Mouse (Mus musculus): ENCODE measurements around the gene Sult5a1. TPM values are rescaled to one million over a fixed set of nuclear protein-coding genes. Genes with fewer than 3 reads are reported as not detected.
A peak's percentile ranks its signal among the peaks of the same experiment; 100 is the strongest.

The Sult5a1 gene
- polyA plus RNA-seq, 1 experiment from 2014 or later: 37.6 TPM

DNA sequence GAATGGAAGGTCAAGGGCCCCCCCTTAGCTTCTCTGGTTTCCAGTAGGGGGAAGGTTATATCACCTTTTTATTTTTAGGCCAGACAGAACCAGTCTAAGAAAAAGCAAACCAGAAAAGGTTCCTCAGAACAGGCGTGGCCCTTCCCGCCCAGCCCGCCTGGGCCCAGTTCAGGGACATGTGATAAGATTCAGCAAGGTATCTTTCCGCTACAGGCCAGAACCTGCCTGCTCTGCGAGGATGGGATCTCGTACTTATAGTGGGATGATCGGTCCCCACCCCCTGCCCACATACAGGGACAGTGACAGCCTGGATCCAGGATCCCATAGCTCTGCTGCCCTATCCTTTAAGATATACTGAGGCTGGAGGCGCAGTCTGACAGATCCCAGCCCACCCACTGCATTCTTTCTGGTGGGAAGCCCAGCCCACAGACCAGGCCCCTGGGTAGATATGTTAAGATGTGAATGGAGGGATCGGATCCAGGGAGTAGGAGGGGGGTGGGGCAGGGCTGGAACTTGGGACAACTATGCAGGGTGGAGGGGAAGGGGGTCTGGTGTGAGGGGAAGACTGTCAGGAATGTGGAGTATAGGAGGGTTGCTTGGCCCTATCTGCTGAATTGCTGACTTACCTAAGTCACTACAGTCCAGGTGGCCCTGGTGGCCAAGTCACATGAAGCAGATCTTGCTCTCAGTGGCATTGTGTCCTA, 1.9 kb downstream of the Sult5a1 start:
- H3K27me3 ChIP-seq: no peaks in the 10 kb centered on the region
- H3K27ac ChIP-seq: peak overlapping the region; percentile 48
- no peaks in the 10 kb centered on the region for H3K9me3 ChIP-seq
- H3K9ac ChIP-seq: no peak overlapping the region
- no peak overlapping the region for H3K4me3 ChIP-seq
- ATAC-seq (ENCODE audit: insufficient number of reproducible peaks, insufficient read depth, low FRiP score, low TSS enrichment, low read depth): 0 out of 2 replicates have a peak, but pooled peaks have one; percentile 32
- no peak overlapping the region for H3K4me2 ChIP-seq
- peaks cover 38% of the 10 kb centered on the region for H3K4me1 ChIP-seq
- no peaks in the 10 kb centered on the region for H3K36me3 ChIP-seq
- WGBS: 67% methylated on average over 9 of the region's 9 CpGs

DNA sequence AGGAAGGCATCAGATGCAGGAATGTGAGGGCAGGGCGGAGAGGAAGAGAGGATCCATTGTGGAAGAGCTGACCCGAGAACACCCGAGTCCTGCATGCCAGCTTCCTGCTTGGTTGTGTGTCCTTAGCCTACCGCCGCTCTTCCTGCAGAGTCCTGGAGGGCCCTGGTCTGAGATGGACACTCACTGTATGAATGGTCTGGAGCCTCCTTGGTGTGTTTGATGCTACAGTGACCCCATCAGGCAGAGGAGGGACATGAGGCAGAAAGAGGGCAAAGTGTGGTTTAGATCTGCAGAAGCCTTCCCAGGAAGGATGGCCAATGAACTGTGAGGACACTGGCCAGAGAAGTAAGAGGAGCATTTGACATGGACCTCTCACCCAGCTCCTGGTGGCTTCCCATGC, 2.9 kb downstream of the Sult5a1 start:
- Histone ChIP-seq H3K9me3 (no peaks in the 10 kb centered on the region), H3K36me3 (no peaks in the 10 kb centered on the region), H3K27me3 (no peaks in the 10 kb centered on the region), H3K9ac (no peak overlapping the region), H3K4me3 (no peak overlapping the region), H3K4me2 (no peak overlapping the region), H3K27ac (no peak overlapping the region), H3K4me1 (peaks cover 43% of the 10 kb centered on the region)
- ATAC-seq (ENCODE audit: insufficient number of reproducible peaks, insufficient read depth, low FRiP score, low TSS enrichment, low read depth): no peak
- 64% methylated on average over 5 of the region's 5 CpGs for whole genome bisulfite sequencing

DNA sequence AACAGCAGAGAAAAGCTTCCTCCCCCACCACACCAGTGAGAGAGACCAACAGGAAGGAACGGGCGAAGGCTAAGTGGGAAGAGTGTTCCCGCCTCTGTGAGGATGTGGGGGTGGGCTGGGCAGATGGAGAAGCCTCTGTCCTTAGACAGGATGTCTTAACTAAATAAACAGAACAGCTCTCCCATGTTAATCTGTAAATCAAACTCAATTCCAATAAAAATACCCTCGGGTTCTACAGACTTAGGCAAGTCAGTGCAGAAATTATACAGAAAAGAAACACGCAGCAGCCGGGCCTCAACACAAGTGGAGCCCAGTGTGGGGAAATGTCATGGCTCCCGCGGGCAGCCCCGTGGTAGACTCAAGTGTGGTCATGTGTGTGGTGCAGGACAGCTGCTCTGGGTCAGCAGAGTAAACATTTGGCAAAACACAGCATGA, 7.4 kb downstream of the Sult5a1 start:
- H3K27ac ChIP-seq: no peak overlapping the region
- no peak for ATAC-seq (ENCODE audit: insufficient number of reproducible peaks, insufficient read depth, low FRiP score, low TSS enrichment, low read depth)
- H3K27me3 ChIP-seq: no peaks in the 10 kb centered on the region
- no peak overlapping the region for H3K9ac ChIP-seq
- peaks cover 18% of the 10 kb centered on the region for H3K4me1 ChIP-seq
- no peak overlapping the region for H3K4me2 ChIP-seq
- no peaks in the 10 kb centered on the region for H3K36me3 ChIP-seq
- 48% methylated on average over 9 of the region's 9 CpGs for WGBS
- no peak overlapping the region for H3K4me3 ChIP-seq
- no peaks in the 10 kb centered on the region for H3K9me3 ChIP-seq

DNA sequence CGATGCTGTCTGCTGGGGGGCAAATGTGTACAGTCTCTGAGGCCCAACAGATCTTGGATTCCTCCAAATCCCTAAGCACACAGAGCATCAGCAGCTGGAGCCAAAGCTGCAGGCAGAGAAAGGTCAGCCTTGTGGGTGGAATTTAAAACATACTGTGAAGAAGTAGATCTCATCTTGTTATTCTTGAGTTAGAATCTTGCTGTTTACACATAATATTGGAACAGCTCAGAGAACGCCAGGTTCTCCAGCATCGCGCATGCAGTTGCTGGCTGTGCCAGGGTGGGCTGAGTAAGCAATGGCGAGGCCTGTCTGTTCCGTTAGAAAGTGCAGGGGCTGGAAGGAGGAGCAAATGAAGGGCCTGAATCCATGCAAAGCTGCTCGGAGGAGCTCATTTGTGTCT, 11.7 kb downstream of the Sult5a1 start:
- H3K27ac ChIP-seq: peak overlapping the region; percentile 62
- no peaks in the 10 kb centered on the region for H3K36me3 ChIP-seq
- H3K4me3 ChIP-seq: no peak overlapping the region
- no peaks in the 10 kb centered on the region for H3K27me3 ChIP-seq
- H3K9ac ChIP-seq: no peak overlapping the region
- WGBS: 64% methylated on average over 7 of the region's 7 CpGs
- peaks cover 23% of the 10 kb centered on the region for H3K4me1 ChIP-seq
- no peak for ATAC-seq (ENCODE audit: insufficient number of reproducible peaks, insufficient read depth, low FRiP score, low TSS enrichment, low read depth)
- no peak overlapping the region for H3K4me2 ChIP-seq
- no peaks in the 10 kb centered on the region for H3K9me3 ChIP-seq

DNA sequence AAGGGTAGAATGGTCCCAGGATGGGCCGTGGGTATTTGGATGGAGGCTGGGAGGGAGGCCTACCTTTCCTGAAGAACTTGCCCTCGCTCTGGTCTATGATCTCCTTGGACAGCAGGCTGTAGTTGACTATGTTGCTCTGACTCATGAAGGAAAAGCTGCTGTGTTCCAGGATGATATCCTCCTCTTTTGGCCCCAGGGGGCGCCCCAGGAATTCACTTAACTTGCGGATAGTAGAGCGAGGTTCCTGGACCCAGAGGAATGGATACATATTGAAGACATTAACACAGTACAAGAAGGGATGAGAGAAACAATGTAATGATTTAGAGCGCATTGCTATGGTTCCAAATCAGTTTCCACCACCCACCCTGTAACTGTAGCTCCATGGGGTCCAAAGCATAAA, 12.8 kb downstream of the Sult5a1 start:
- Histone ChIP-seq H3K27ac (peak overlapping the region; percentile 60; the same call in 1 of the 2 replicates), H3K9ac (no peak overlapping the region), H3K36me3 (no peaks in the 10 kb centered on the region), H3K9me3 (no peaks in the 10 kb centered on the region), H3K4me3 (no peak overlapping the region), H3K27me3 (no peaks in the 10 kb centered on the region), H3K4me1 (peaks cover 18% of the 10 kb centered on the region), H3K4me2 (no peak overlapping the region)
- WGBS: 39% methylated on average over 6 of the region's 6 CpGs
- no peak for ATAC-seq (ENCODE audit: insufficient number of reproducible peaks, insufficient read depth, low FRiP score, low TSS enrichment, low read depth)

DNA sequence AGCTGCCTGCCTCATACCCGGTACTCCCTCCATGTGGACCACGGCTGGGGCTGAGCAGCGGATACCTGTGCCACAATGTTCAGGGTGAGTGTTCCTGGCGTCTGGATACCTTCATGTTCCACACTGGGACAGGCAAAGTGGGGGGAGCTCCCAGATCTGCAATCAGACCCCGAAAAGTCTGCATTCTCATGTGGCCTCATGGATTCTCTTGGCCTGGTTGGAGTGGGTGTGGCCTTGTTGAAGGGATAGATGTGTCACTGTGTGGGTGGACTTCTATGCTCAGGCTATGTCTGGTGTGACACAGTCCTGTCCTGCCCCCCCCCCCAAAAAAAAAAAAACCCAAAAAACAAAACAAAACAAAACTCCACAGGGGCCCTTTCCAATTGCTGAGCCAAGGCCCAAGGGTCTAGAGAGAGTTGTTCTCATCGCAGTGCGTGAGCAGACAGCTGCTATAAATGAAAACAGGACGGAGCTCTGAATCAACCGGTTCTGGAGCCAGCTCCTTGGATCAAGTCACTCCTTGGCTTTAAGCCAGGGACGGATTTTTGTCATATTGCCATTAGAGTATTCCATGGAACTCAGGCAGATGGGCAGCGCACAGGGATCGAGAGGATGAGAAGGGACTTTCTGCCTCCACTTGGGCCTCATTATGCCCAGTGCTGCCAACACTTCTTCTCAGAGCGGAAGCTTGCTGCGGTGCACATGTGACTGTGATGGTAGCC, 16.2 kb downstream of the Sult5a1 start:
- H3K4me1 ChIP-seq: peaks cover 37% of the 10 kb centered on the region
- no peak overlapping the region for H3K4me2 ChIP-seq
- no peaks in the 10 kb centered on the region for H3K36me3 ChIP-seq
- peak overlapping the region; percentile 88 for H3K27ac ChIP-seq
- no peaks in the 10 kb centered on the region for H3K27me3 ChIP-seq
- H3K9me3 ChIP-seq: no peaks in the 10 kb centered on the region
- no peak for ATAC-seq (ENCODE audit: insufficient number of reproducible peaks, insufficient read depth, low FRiP score, low TSS enrichment, low read depth)
- no peak overlapping the region for H3K9ac ChIP-seq
- WGBS: 48% methylated on average over 14 of the region's 14 CpGs
- no peak overlapping the region for H3K4me3 ChIP-seq

DNA sequence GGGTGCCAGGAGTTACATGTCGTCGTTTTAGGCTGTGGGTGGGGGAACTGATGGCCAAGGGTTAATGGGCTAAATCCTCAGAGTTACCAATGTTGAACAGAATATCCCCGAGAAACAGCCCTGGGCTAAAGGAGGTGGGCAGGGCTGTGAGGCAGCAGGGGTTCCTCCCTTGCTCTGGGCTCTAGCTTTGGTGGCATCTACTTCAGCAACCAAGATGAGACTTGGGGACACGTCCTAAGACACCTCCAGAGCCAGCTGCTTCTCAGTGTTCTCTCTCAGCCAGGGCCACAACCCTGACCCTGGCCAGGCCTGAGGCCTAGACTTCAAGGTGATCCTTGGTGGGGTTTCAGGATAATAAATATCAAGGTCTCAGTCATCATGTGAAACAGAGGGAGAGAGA, 19.4 kb downstream of the Sult5a1 start:
- 59% methylated on average over 4 of the region's 4 CpGs for WGBS
- H3K9ac ChIP-seq: no peak overlapping the region
- no peak overlapping the region for H3K4me2 ChIP-seq
- no peak for ATAC-seq (ENCODE audit: insufficient number of reproducible peaks, insufficient read depth, low FRiP score, low TSS enrichment, low read depth)
- H3K4me1 ChIP-seq: peaks cover 39% of the 10 kb centered on the region
- H3K9me3 ChIP-seq: no peaks in the 10 kb centered on the region
- H3K36me3 ChIP-seq: no peaks in the 10 kb centered on the region
- no peak overlapping the region for H3K4me3 ChIP-seq
- peak overlapping the region; percentile 82 for H3K27ac ChIP-seq
- H3K27me3 ChIP-seq: no peaks in the 10 kb centered on the region

DNA sequence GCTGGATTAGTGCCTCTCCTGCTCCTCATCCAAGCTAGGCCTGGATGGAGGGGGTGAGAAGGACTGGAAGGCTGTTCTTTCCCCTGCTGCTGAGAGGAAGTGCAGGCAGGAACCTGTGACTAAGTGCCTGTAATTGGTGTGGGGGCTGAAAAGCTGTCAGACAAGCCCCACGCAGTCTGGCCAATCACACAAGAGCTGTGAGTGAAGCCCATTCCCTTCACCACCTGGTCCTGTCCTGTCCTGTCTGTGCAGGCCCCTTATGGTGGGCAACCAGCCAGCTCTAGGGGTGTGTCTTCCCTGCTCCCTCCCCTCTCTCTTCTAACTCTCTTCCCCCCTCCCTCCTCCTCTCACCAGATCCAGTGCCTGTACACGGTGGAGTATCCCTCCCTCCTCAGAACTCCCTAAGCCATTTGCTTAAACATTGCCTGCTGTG, 20.5 kb downstream of the Sult5a1 start:
- whole genome bisulfite sequencing: 11% methylated on average over 2 of the region's 2 CpGs
- Histone ChIP-seq H3K27me3 (no peaks in the 10 kb centered on the region), H3K9ac (peak overlapping the region; percentile 53; the same call in 1 of the 2 replicates), H3K4me3 (no peak overlapping the region), H3K4me1 (peaks cover 39% of the 10 kb centered on the region), H3K9me3 (0 out of 2 replicates have a peak, but pooled peaks cover 2% of the 10 kb centered on the region), H3K36me3 (no peaks in the 10 kb centered on the region), H3K27ac (peak overlapping the region; percentile 82), H3K4me2 (no peak overlapping the region)
- ATAC-seq (ENCODE audit: insufficient number of reproducible peaks, insufficient read depth, low FRiP score, low TSS enrichment, low read depth): peak; percentile 86

DNA sequence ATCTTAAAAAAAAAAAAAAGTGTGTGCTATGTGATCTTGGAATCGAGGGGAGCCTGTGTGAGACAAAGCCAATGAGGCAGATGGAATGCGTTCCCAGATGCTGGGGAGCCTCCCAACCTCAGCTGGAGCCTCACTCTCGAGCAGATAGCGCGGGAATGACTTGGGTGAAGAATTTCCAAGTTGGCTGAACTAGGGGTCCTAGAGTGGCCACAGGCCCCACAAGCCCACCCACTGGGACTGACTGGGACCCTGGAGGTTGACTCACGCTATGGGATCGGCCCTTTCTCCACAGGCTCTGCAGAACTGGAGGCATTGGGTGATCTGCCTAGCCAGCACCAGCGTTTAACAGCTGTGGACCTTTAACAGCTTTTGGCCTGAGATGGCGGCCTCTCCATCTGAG, 21.8 kb downstream of the Sult5a1 start:
- Histone ChIP-seq H3K36me3 (no peaks in the 10 kb centered on the region), H3K9ac (no peak overlapping the region), H3K4me2 (no peak overlapping the region), H3K9me3 (0 out of 2 replicates have a peak, but pooled peaks cover 2% of the 10 kb centered on the region), H3K4me1 (peaks cover 28% of the 10 kb centered on the region), H3K27ac (peak overlapping the region; percentile 28; the same call in 1 of the 2 replicates), H3K4me3 (no peak overlapping the region), H3K27me3 (no peaks in the 10 kb centered on the region)
- no peak for ATAC-seq (ENCODE audit: insufficient number of reproducible peaks, insufficient read depth, low FRiP score, low TSS enrichment, low read depth)
- WGBS: 73% methylated on average over 9 of the region's 9 CpGs

DNA sequence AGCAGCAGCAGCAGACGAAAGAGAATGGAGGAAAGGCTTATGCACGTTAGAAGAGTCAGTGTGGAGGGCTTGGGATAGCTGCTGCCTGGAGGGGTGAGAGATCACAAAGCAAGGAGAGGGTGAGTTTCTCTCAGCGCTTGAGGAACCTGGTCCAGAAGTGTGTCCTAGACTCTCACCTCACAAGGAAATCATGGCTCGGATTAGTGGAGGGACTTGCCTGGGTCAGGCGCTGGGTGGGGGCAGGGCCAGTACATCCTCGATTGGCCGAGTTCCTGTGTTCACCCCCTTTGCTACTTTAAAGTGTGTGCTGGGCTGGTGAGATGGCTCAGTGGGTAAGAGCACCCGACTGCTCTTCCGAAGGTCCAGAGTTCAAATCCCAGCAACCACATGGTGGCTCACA, 22.3 kb downstream of the Sult5a1 start:
- Histone ChIP-seq H3K4me2 (no peak overlapping the region), H3K9me3 (0 out of 2 replicates have a peak, but pooled peaks cover 2% of the 10 kb centered on the region), H3K4me3 (no peak overlapping the region), H3K9ac (no peak overlapping the region), H3K27ac (no peak overlapping the region), H3K27me3 (no peaks in the 10 kb centered on the region), H3K4me1 (peaks cover 28% of the 10 kb centered on the region), H3K36me3 (no peaks in the 10 kb centered on the region)
- no peak for ATAC-seq (ENCODE audit: insufficient number of reproducible peaks, insufficient read depth, low FRiP score, low TSS enrichment, low read depth)
- 42% methylated on average over 9 of the region's 9 CpGs for WGBS

DNA sequence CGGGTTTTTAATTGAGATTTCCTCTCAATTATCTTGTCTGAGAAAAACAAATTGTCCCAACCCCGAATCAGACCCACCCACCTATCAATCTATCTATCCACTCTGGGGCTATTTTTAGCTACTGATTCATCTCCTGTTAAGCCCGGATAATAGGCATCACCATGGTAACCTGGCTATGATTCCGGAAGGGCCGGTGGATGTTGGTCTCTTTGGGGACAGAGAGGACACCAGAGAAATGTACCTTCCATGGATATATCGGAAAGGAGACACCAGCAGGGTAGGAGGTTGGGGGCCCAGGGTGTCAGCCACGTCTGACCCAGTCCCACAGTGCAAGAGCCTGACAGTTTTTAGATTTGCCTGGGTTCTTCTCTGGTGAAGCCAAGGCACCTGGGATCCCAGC, 22.7 kb downstream of the Sult5a1 start:
- H3K4me2 ChIP-seq: no peak overlapping the region

More for the DNA sequence above, 22.7 kb downstream of the Sult5a1 start:
- Histone ChIP-seq H3K27ac (no peak overlapping the region), H3K9ac (no peak overlapping the region), H3K4me3 (no peak overlapping the region), H3K27me3 (no peaks in the 10 kb centered on the region), H3K4me1 (peaks cover 28% of the 10 kb centered on the region), H3K36me3 (no peaks in the 10 kb centered on the region), H3K9me3 (0 out of 2 replicates have a peak, but pooled peaks cover 2% of the 10 kb centered on the region)
- ATAC-seq (ENCODE audit: insufficient number of reproducible peaks, insufficient read depth, low FRiP score, low TSS enrichment, low read depth): no peak
- 36% methylated on average over 7 of the region's 7 CpGs for WGBS

Data from embryonic facial prominence, embryonic 13.5 days (tissue).